Mouse (Mus musculus): ENCODE data around the gene Tmem140.

Tmem140 gene

GRCm38 (mm10) chr6:34907696-34908260, 44.8 kb downstream of the Tmem140 start:
- DNase-seq (ENCODE audit: low spot score), result no peak

GRCm38 (mm10) chr6:34909631-34910345, 46.8 kb downstream of the Tmem140 start:
- DNase-seq (ENCODE audit: low spot score), result no peak

- DNase-seq (ENCODE audit: low spot score), result peak; percentile 92
Measured at GRCm38 (mm10) chr6:34910371-34911219, 47.6 kb downstream of the Tmem140 start, which contains the start of gene Wdr91. Wdr91 (minus strand) TSS chr6:34910876.

GRCm38 (mm10) chr6:34913341-34914040, 50.5 kb downstream of the Tmem140 start:
- DNase-seq (ENCODE audit: low spot score), result no peak

GRCm38 (mm10) chr6:34914462-34914861, 51.5 kb downstream of the Tmem140 start:
- DNase-seq (ENCODE audit: low spot score), result no peak

GRCm38 (mm10) chr6:34919146-34919545, 56.2 kb downstream of the Tmem140 start:
- no peak for DNase-seq (ENCODE audit: low spot score)

- DNase-seq (ENCODE audit: low spot score), result no peak
Measured at GRCm38 (mm10) chr6:34919956-34920355, 57.0 kb downstream of the Tmem140 start, which contains the start of gene Stra8. Stra8 (plus strand) TSS chr6:34920163.

GRCm38 (mm10) chr6:34920631-34921030, 57.7 kb downstream of the Tmem140 start:
- DNase-seq (ENCODE audit: low spot score), result no peak

- peak; percentile 66 for DNase-seq (ENCODE audit: low spot score)
Measured at GRCm38 (mm10) chr6:34921941-34922340, 59.0 kb downstream of the Tmem140 start.
